Mouse (Mus musculus) erythroblast, embryonic 14.5 days (primary cell): ENCODE measurements around the gene Hs3st3b1. TPM values are rescaled to one million over a fixed set of nuclear protein-coding genes. Genes with fewer than 3 reads are reported as not detected.

Source experiments
- H3K27me3 ChIP-seq: 2 replicates; pipeline ENCODE4 v1.6.1; 2012; ENCODE audit warnings: inconsistent platforms; ENCODE audit not compliant: control insufficient read depth
- H3K36me3 ChIP-seq: 2 replicates; pipeline ENCODE4 v1.6.1; 2012; ENCODE audit warnings: mild to moderate bottlenecking, inconsistent platforms; ENCODE audit not compliant: control insufficient read depth
- H3K4me1 ChIP-seq: 2 replicates; pipeline ENCODE4 v1.6.1; 2012; ENCODE audit warnings: inconsistent platforms; ENCODE audit not compliant: control insufficient read depth
- H3K4me3 ChIP-seq: replicated peaks from 2 replicates; pipeline ENCODE3; 2012; ENCODE audit warnings: moderate library complexity, mild to moderate bottlenecking, inconsistent platforms
- H3K9me3 ChIP-seq: 2 replicates; pipeline ENCODE4 v1.6.1; 2012; ENCODE audit warnings: low read length, inconsistent platforms, mixed read lengths; ENCODE audit not compliant: control insufficient read depth
- GATA1 ChIP-seq: IDR thresholded peaks from 2 replicates; pipeline ENCODE4 v1.6.1; 2012; ENCODE audit warnings: low read length, inconsistent platforms, mixed read lengths
- TAL1 ChIP-seq: IDR thresholded peaks from 3 replicates; pipeline ENCODE4 v1.6.1; 2012; ENCODE audit warnings: low read length, inconsistent platforms, mixed read lengths
- polyA plus RNA-seq: library from polyadenylated mRNA; stranded (reverse); fragments of >175 nt; gene quantifications from 2 replicates; pipeline ENCODE4 v1.2.3, GENCODE M21; 2012

The Hs3st3b1 gene
- polyA plus RNA-seq, 1 experiment: 0.01 TPM

DNA sequence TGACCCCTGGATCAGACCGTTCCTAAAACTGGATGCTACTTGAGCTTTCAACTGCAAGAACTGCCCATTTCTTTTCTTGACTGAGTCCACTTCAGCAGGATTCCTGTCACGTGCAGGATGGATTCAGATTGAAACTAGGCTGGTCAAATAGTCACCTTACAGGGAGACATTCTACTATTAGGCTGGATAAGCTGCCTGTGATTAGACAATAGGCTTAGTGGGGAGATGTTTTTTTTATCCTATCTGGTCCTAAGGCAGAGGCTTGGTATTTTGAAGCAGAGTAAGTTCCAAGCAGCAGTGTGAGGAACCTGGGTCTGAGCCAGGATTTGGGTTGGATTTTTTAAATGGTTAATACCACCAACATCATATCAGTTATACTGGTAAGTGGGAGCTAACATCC is 31.8 kb upstream of the Hs3st3b1 start:
- Histone ChIP-seq H3K27me3 (0 out of 2 replicates have a peak, but pooled peaks cover 3% of the 10 kb centered on the region), H3K4me1 (peaks cover 9% of the 10 kb centered on the region), H3K36me3 (no peaks in the 10 kb centered on the region), H3K4me3 (no peak overlapping the region), H3K9me3 (no peaks in the 10 kb centered on the region)
- TF ChIP-seq TAL1: no peak
- TF ChIP-seq GATA1: no peak

DNA sequence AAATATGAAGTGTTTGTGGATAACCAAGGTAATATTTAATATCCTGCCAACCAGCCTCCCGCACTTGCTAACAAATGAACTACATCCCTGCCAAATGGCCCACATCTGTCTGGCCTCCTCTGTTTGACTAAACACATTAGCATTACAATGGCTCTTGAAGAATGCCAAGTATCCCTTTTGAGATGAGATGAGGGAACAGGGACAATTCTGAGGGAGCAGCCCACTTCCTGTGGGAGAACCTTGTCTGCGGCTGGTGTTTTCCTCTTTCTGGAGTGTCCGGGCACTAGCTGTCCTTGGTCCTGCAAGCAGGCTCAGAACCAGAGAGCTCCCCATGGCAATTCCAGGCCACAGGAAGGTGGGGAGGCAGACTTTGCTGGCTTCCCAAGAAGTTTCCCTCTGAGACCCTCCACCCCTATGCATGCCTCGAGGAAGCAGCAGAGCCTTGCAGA is 30.7 kb upstream of the Hs3st3b1 start:
- TF ChIP-seq TAL1 (no peak), GATA1 (no peak)
- no peaks in the 10 kb centered on the region for H3K9me3 ChIP-seq
- H3K4me1 ChIP-seq: peaks cover 9% of the 10 kb centered on the region
- H3K4me3 ChIP-seq: no peak overlapping the region
- H3K36me3 ChIP-seq: no peaks in the 10 kb centered on the region
- 0 out of 2 replicates have a peak, but pooled peaks cover 3% of the 10 kb centered on the region for H3K27me3 ChIP-seq

DNA sequence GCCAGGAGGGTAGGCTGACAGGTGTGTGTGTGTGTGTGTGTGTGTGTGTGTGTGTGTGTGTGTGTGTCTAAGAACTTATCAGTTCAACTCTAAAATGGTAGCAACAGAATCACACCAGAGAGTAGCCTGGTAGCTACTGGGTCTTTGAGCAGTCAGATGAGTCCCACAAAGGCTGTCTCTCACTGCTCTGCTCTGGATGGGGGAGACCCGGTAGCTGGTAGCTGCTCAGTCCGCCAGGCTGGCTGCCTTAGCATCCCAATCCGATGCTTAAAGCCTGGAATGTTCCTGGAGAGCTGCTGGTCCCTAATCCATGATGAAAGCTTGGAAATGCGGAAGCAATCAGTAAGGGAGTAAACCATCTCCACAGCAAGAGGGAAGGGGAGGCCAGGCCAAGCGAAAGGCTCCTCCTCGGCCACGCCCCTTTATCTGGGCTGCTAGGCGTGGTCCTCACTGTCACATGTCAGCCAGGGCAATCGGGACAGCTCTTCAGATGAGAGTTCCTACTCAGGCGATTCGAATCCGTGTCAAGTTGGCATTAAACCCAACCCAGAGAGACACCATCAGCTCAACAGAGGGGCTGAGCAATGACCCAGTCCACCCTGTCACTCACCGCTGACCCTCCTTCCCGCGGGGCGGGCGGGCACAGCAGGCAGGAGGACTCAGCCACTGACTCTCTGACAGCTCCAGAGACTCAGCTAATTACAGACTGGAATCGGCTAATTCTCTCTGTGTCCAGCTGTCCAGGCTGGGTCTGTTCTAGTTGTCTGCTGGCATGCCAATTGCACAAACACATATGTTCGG is 29.9 kb upstream of the Hs3st3b1 start:
- peaks cover 9% of the 10 kb centered on the region for H3K4me1 ChIP-seq
- no peaks in the 10 kb centered on the region for H3K9me3 ChIP-seq
- 0 out of 2 replicates have a peak, but pooled peaks cover 3% of the 10 kb centered on the region for H3K27me3 ChIP-seq
- TF ChIP-seq GATA1 (no peak), TAL1 (no peak)
- H3K36me3 ChIP-seq: no peaks in the 10 kb centered on the region
- no peak overlapping the region for H3K4me3 ChIP-seq

DNA sequence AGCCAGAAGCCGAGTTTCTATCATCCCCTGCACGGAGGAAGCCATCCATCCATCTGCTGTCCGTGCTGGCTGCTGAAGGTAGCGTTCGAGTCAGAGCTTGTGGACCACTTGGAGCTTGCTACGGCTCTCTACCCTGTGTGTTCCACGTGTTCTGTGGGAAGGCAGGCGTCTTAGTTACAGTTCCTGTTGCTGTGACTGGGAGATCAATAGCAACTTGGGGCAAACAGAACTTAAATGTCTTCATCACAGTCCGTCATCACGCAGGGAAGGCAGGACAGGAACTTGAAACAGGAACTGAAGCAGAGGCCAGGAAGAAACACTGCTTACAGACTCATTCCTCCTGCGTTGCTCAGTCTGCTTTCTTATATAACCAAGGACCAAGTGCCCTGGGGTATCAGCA is 26.3 kb upstream of the Hs3st3b1 start:
- no peak for TF ChIP-seq GATA1
- TF ChIP-seq TAL1: no peak

DNA sequence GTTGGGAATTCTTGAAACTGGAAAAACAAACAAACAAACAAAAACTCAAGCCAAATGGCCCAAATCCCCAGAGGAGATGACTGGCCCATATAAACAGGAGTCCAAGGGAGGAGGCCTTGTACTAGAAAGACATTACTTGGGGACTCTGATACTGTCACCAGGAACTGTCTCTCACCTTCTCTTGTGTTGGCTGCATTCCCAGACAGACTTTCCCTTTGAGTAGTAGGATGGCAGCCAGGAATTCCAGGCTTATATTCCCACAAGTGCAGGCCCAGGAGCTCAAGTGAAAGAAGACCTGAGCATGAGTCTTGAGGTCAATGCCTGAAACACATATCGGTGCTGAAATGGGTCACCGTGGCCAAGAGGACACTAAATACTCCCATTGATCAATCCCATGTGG is 24.9 kb upstream of the Hs3st3b1 start:
- Histone ChIP-seq H3K36me3 (no peaks in the 10 kb centered on the region), H3K4me1 (peaks cover 3% of the 10 kb centered on the region), H3K4me3 (no peak overlapping the region), H3K9me3 (no peaks in the 10 kb centered on the region), H3K27me3 (no peaks in the 10 kb centered on the region)
- no peak for TF ChIP-seq GATA1
- no peak for TF ChIP-seq TAL1

More for the DNA sequence above, 26.3 kb upstream of the Hs3st3b1 start:
- no peak overlapping the region for H3K4me3 ChIP-seq
- 0 out of 2 replicates have a peak, but pooled peaks cover 3% of the 10 kb centered on the region for H3K27me3 ChIP-seq
- H3K9me3 ChIP-seq: no peaks in the 10 kb centered on the region
- no peaks in the 10 kb centered on the region for H3K36me3 ChIP-seq
- peaks cover 7% of the 10 kb centered on the region for H3K4me1 ChIP-seq

DNA sequence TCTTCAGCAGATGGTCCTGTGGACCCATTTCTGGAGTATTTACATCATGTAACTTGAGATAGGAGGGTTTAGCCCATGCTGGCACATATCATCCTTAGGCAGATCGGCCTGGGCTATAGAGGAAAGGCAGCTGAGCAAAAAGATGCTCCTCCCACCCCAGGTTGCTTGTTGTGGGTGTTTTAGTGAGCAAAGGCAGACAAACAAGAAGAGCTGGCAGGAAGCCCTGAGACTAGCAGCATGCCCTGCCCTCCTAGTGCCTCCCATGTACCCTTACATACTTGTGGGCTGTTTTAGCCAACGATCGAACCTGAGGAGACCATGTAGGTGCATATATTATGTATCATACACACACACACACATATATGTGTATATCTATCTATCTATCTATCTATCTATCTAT is 21.9 kb upstream of the Hs3st3b1 start:
- Histone ChIP-seq H3K36me3 (no peaks in the 10 kb centered on the region), H3K9me3 (no peaks in the 10 kb centered on the region), H3K4me3 (no peak overlapping the region), H3K27me3 (no peaks in the 10 kb centered on the region), H3K4me1 (no peaks in the 10 kb centered on the region)
- TF ChIP-seq GATA1 (no peak), TAL1 (no peak)

DNA sequence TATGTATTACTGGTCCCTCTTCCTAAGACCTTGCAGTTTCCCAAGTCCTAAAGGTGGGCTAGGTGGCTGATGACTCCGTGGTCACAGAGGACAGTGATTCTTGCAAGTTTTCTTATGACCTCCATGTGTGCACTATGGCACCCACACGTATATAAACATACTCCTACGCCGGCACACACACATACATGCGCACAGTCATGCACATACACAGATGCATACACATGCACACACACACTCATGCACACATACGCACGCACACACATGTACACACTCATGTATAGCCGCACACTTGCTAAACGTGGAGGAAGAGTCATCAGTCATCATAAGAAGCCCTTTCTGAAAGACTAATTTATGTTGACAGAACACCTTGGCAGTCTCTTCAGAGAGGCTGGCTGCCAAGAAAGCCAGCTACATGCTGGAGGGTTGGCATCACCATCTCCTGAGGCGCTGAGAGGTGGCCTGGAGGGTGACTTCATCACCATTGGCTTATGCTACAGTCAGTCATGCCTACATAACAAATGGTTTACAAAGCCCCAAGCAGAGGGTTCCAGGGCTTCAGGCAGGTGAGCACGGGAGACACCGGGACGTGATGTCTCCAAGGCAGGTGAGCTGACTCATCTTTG is 21.3 kb upstream of the Hs3st3b1 start:
- TF ChIP-seq TAL1 (no peak), GATA1 (no peak)
- no peaks in the 10 kb centered on the region for H3K9me3 ChIP-seq
- H3K36me3 ChIP-seq: no peaks in the 10 kb centered on the region
- no peaks in the 10 kb centered on the region for H3K27me3 ChIP-seq
- no peaks in the 10 kb centered on the region for H3K4me1 ChIP-seq
- H3K4me3 ChIP-seq: no peak overlapping the region

DNA sequence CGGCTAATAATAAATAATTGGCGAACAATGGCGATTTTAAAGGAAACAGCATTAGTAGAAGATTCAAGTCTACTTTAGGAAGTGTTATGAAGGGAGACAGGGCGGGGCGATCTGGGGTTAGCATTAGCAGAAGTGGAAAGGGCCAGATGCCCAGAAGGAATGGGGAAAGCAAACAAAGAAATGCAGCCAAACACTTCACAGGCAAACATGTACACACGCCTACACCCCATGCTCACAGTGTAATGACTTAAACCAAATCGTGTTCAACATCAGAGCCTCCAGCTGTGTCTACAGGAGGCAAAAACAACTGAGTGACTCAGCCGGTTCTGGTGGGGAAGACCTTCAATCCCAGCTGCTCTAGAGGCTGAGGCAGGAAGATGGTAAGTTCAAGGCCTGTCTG is 20.1 kb upstream of the Hs3st3b1 start:
- Histone ChIP-seq H3K9me3 (no peaks in the 10 kb centered on the region), H3K27me3 (no peaks in the 10 kb centered on the region), H3K4me1 (no peaks in the 10 kb centered on the region), H3K36me3 (no peaks in the 10 kb centered on the region), H3K4me3 (no peak overlapping the region)
- no peak for TF ChIP-seq GATA1

DNA sequence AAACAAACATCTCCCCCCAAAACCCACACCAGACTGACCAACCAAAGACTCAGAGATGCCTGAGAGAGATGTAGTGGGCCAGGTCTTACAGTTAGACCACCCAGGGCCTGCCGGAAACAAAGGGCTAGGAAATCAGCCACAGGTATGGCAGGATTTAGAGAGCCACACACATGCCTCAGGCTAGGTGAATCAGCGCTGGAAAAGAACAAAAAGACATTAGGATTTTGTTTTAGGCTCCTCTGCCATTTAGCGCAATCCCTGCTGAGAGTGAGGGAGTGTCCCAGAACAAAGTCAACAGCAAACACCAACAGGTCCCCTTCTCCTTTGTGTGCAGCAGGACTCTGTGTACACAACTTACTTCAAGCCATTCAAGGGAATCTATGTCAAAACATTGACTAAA is 14.6 kb upstream of the Hs3st3b1 start:
- Histone ChIP-seq H3K27me3 (peaks cover 7% of the 10 kb centered on the region; the same call in 1 of the 2 replicates), H3K9me3 (no peaks in the 10 kb centered on the region), H3K4me3 (no peak overlapping the region), H3K36me3 (no peaks in the 10 kb centered on the region), H3K4me1 (no peaks in the 10 kb centered on the region)
- TF ChIP-seq TAL1: no peak
- no peak for TF ChIP-seq GATA1

DNA sequence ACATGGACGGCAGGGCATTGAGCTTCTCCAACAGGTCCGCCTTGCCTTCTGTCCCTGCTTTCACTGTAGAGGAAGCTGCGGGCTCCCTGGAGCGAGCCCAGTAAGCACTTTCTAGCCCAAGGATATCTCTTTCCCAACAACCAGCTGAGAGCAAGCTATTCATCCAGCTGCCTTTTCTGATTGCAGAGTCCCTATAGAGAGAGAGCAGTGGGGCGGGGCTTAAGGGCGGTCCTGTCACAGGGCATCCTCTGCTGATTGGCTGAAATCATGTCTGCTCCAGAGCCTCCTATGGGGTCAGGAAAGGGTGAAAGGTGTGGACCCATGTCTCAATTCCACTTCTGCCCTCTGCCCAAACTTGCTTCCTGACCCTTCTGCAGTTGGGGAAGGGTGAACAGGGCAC is 4.8 kb upstream of the Hs3st3b1 start:
- TF ChIP-seq TAL1: no peak
- Histone ChIP-seq H3K36me3 (no peaks in the 10 kb centered on the region), H3K4me3 (no peak overlapping the region), H3K4me1 (peaks cover 2% of the 10 kb centered on the region; the same call in 1 of the 2 replicates), H3K9me3 (no peaks in the 10 kb centered on the region; the same call in 1 of the 2 replicates), H3K27me3 (peaks cover 50% of the 10 kb centered on the region)
